Mouse (Mus musculus): ENCODE data around the gene Ppif.

Gene Ppif

GRCm38 (mm10) chr14:25694569-25694897 is 579 bp downstream of the Ppif start:
- DNase-seq (ENCODE audit: low read depth, low spot score), result peak; percentile 29

GRCm38 (mm10) chr14:25695059-25695458 is 1.1 kb downstream of the Ppif start:
- DNase-seq (ENCODE audit: low read depth, low spot score), result no peak

DNA sequence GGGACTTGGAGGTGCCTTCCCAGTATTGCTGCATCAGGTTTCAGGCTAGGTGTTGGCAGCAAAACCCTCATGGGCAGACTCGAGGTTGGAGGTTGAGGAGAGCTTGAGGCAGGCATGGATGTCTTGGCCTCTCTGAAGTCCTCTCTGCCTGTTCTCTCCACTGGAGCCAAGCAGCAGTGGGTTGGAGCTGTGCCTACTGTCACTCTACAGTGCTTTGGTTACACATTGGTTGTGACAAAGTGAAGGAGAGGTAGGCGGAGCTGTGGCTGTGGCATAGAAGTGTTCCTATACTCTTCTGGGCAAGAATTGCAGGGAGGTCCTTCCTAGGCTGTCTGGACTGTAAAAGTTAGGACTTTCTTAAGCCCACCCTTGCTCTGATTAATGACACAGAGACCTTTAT is 2.4 kb downstream of the Ppif start:
- DNase-seq (ENCODE audit: low read depth, low spot score), result no peak

DNA sequence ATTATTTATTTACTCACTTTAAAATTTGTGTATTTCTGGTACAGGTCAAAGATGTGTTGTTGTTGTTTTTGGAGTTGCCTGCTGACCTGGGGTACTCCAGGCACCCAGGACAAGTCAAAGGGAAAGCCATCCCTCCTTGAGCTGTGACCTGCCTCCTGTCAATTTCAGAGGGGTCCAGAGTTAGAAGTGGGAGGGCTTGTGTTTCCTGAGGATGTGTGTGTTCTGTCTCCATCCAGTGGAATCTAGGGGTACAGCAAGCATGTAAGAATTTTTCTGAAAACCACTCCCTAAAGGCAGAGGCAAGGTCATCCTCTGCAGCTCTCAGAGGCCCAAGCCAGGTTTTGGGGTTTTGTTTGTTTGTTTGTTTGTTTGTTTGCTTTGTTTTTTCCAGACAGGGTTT is 8.0 kb downstream of the Ppif start:
- DNase-seq (ENCODE audit: low read depth, low spot score), result peak; percentile 18

- no peak for DNase-seq (ENCODE audit: low read depth, low spot score)
Measured at GRCm38 (mm10) chr14:25707691-25708181, 13.8 kb downstream of the Ppif start.

DNA sequence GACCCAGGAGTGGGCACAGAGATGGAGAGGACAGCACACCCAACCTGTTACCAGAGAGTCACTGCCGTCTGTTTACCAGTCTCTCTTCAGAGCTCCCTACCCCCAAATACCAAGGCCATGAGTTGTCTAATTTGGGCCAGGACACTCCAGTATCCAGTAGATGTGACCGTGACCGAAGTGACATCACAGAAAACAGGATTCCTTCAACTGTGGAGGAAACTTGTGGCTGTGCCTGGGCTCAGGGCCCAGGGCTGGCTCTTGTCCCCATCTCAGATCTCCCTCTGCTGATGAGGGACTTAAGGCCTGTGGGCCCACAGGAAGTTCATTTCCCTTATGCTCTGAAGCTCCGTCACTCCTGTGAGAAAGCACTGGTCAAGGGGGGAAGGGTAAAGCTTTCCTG is 14.5 kb downstream of the Ppif start:
- no peak for DNase-seq (ENCODE audit: low read depth, low spot score)

- DNase-seq (ENCODE audit: low read depth, low spot score), result no peak
Measured at GRCm38 (mm10) chr14:25708917-25709316, 15.0 kb downstream of the Ppif start.

DNA sequence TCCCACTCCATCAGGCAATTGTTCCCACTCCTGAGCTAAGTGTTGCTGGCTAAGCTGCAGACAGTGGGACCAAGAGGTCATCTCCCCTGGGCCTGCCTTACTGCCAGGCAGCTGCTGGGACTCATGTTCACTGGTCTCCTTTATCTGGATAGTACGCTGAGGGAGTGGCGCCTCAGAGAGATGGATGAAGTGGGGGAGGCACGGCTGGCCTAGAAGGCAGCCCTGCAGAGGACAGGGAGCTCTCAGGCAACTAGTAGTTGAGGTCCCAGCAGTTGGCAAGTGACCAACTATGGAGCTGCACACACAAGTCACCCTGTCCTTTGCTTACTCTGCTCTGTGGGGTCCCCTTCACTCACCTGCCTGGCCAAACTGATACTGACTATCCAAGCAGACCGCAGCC is 16.1 kb downstream of the Ppif start:
- no peak for DNase-seq (ENCODE audit: low read depth, low spot score)

DNA sequence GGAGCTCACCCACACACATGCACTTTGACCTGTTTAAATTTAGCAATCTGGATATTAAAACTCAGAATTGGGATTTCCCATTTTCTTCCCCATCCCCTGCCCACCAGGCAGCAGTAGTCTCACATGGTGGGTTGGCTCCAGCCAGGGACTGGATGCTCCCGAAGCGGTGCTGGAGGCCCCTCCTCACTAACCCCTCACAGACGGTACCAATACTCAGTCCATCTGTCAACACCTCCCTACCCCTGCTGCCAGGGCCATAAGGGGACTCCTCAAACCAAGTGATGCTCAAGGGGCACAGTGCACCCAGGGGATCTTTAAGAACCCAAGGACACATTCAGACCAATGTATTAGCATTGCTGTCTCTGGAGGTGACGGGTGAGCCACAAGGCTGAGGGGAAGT is 16.7 kb downstream of the Ppif start:
- no peak for DNase-seq (ENCODE audit: low read depth, low spot score)

GRCm38 (mm10) chr14:25711177-25711576 is 17.2 kb downstream of the Ppif start:
- DNase-seq (ENCODE audit: low read depth, low spot score), result no peak

DNA sequence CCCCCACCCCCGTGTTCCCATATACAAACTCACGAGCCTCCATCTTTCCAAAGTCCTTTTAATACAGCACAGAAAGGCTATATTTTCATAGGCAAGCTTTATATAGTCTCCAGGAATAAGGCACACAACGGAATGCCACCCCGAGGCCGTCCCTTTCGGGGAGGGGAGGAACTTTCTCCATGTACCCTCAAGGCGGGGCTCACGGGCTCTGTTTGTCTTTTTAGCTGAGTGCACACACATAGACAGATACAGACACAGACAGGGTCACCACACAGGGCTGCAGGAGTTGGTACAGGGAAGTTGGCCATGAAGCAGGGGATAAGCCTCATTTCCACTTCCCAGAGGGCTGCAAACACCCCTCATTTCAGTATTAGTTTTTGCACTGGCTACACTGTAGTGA is 17.6 kb downstream of the Ppif start:
- DNase-seq (ENCODE audit: low read depth, low spot score), result no peak

DNA sequence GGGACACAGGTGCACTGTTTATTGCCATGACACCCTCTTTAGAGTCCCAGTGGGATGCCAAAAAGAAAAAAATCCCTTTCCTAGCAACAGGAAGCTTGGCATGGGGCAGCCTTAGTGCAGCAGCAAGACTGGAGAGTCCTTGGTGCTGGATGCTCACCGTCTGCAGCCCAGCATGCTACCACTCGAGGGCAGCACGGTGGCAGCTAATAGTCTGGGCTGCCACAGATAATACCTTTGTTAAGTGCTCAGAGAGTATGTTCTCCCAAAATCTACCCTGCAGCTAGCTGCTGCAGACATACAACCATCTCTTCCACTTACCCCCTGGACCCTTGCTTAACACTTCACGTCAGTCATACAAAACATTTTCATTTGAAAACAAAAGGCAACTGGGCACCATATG is 19.5 kb downstream of the Ppif start:
- no peak for DNase-seq (ENCODE audit: low read depth, low spot score)

GRCm38 (mm10) chr14:25716528-25716927 is 22.6 kb downstream of the Ppif start:
- no peak for DNase-seq (ENCODE audit: low read depth, low spot score)

- DNase-seq (ENCODE audit: low read depth, low spot score), result no peak
Measured at GRCm38 (mm10) chr14:25717718-25718117, 23.8 kb downstream of the Ppif start.

DNA sequence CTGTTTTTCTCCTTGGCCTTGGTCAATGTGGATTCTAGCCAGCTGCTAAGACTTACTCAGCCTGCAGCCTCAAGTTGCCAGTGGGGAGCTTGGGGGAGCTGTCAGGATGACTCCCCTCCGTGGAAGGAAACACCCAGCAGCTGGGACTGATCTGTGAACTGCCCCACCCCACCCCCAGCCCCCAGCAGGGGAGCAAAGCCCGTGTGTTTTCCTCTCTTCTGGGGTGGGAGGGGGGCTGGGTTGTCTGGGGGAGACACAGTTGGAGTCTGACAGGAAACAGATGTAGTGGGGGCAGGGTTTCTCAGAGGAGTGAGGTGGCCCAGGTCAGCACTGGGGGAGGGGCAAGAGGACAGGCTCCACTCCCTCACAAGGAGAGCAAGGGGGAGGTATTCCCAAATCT is 24.5 kb downstream of the Ppif start:
- no peak for DNase-seq (ENCODE audit: low read depth, low spot score)

GRCm38 (mm10) chr14:25719371-25719770 is 25.4 kb downstream of the Ppif start:
- DNase-seq (ENCODE audit: low read depth, low spot score), result peak; percentile 34

DNA sequence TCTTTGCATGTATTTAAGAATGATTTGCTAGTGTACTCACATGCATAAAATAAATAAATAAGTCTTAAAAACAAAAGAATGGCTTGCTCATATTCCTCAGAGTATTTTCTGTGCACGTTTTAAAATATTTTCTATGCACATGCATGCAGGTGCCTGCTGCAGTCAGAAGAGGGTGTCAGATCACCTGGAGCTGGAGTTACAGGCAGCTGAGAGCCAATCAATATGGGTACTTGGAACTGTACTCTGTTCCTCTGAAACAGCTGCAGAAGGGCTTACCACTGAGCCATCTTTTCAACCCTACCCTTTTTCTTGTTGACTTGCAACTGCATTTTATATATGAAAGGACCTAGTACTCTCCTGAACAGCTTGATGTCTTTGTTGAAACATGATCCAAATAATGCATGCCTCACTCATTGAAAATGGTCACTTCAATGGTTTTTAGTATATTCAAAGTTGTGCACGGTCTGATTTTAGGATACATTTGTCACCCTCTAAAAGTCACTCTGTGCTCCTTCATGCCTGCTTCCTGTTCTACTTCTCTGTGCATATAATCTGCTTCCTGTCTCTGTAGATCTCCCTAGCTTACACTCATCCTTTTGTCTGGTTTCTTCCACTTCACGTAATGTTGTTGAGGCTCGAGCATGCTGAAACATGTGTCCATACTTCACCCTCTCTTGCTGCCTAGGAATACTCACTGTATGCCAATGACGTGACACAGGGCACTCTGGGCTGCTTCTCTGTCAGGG is 27.2 kb downstream of the Ppif start:
- DNase-seq (ENCODE audit: low read depth, low spot score), result no peak

DNA sequence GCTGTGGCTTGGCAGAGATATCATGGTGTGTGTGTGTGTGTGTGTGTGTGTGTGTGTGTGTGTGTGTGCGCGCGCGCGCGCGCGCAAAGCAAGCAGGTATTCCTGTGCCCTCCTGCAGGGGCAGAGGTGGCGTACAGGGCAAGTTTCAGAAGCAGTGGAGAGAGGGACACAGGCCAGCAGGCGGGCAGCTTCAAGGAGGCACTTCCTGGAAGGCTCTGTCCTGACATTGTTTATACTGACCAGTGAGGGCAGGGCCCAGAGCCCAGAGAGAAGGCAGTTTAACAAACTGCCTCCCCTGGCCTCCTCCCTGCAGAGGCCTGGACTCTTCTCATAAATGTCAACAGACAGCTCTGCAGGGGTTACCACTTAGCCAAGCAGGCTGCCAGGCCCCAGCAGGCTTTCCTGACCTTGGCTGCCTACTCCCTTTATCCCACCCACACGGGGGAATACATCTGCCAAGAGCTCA is 31.1 kb downstream of the Ppif start:
- DNase-seq (ENCODE audit: low read depth, low spot score), result no peak

DNA sequence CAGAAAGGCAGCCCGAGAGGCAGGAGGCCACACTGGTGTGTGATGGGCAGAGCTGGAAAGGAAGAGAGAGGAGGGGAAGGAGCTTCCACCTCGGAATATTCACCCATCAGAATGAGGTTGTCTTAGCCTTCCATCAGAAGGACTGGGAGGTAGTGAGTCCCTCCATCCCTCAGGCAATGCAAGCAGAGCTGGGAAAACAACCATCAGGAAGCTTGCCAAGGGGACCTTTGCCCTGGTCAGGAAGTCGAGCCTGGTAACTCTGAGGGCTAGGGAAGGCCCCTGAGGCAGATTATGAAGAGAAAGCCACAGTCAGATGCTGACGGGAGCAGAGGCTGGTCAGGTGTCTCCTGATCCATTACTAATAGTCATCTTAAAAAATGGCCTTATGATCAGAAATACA is 31.7 kb downstream of the Ppif start:
- DNase-seq (ENCODE audit: low read depth, low spot score), result no peak

- no peak for DNase-seq (ENCODE audit: low read depth, low spot score)
Measured at GRCm38 (mm10) chr14:25726226-25727148, 32.5 kb downstream of the Ppif start.

GRCm38 (mm10) chr14:25727149-25727510 is 33.2 kb downstream of the Ppif start:
- no peak for DNase-seq (ENCODE audit: low read depth, low spot score)

DNA sequence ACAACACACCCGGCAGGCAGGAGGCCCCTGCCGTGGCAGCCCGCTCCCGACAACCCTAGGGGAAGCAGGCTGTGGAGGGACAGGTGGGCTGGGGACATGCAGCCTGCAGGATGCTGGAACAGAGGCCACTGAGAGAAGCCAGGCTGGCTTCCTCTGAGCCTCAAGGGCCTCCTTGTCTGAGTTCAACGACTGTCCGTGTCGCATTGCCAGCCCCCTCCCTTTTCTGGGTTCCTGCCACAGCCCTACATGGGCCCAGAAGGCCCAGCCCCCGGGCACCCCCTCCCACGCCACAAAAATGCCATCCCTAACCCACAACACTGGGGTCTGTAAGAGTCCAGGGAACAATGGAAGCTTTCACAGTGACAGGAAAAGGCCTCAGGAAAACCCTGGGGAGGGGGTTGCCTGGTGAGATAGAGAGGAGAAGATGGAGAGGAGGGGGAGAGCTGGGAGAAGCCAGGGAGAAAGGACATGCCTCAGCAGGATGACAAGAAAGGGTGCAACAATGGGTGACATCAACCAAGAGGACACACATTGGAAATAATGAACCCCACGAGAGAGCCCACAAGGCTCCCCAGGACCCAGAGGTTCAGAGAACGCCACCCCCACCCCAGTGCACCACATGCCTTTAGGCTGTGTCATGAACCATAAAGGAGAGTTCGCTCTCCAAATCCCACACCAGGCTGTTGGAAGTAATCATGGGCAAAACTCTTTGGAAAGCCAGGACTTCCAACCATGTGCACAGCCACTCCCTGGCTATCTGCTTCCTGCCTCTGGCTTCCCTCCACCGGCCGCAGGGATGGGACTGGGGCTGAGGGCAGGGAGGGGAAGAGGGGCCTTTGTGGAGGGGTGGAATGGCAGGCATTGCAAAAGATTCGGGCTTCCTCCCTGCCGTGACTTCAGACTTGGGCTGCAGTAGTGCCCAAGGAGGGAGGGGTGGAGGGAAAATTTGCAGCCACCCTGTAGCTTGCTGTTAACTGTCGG is 41.1 kb downstream of the Ppif start:
- no peak for DNase-seq (ENCODE audit: low read depth, low spot score)

Measured in WW6 (cell line).